Mouse (Mus musculus) cerebellum, adult 11 months (tissue): ENCODE results near the gene Hspbp1.
A peak's percentile ranks its signal among the peaks of the same experiment; 100 is the strongest.

Experiments used
- DNase-seq: peaks from one replicate; pipeline ENCODE4 v3.0.0; 2022

Hspbp1 gene

GRCm38 (mm10) chr7:4666871-4667270 lies 18.0 kb downstream of the Hspbp1 start:
- DNase-seq = no peak

- no peak for DNase-seq
Observed at GRCm38 (mm10) chr7:4663742-4664141, 21.1 kb downstream of the Hspbp1 start.

GRCm38 (mm10) chr7:4663179-4663578 lies 21.7 kb downstream of the Hspbp1 start:
- DNase-seq = no peak

- no peak for DNase-seq
Observed at GRCm38 (mm10) chr7:4659911-4660443, 24.9 kb downstream of the Hspbp1 start.

- DNase-seq = peak; percentile 98
Observed at GRCm38 (mm10) chr7:4658912-4659551, 25.8 kb downstream of the Hspbp1 start, which contains the start of gene Ppp6r1. Gene Ppp6r1, minus strand, starts transcription at chr7:4659019.

GRCm38 (mm10) chr7:4658128-4658907 lies 26.6 kb downstream of the Hspbp1 start:
- peak; percentile 43 for DNase-seq

GRCm38 (mm10) chr7:4657521-4658127 lies 27.2 kb downstream of the Hspbp1 start:
- peak; percentile 22 for DNase-seq

- DNase-seq = no peak
Observed at GRCm38 (mm10) chr7:4656818-4657217, 28.1 kb downstream of the Hspbp1 start.

GRCm38 (mm10) chr7:4655916-4656315 lies 29.0 kb downstream of the Hspbp1 start:
- no peak for DNase-seq

- DNase-seq = no peak
Observed at GRCm38 (mm10) chr7:4655393-4655792, 29.5 kb downstream of the Hspbp1 start.

- no peak for DNase-seq
Observed at GRCm38 (mm10) chr7:4654221-4654620, 30.6 kb downstream of the Hspbp1 start.

- DNase-seq = no peak
Observed at GRCm38 (mm10) chr7:4653780-4654179, 31.1 kb downstream of the Hspbp1 start.

GRCm38 (mm10) chr7:4653351-4653750 lies 31.5 kb downstream of the Hspbp1 start:
- DNase-seq = no peak

- DNase-seq = no peak
Observed at GRCm38 (mm10) chr7:4652726-4653125, 32.1 kb downstream of the Hspbp1 start.

GRCm38 (mm10) chr7:4651581-4651980 lies 33.3 kb downstream of the Hspbp1 start:
- no peak for DNase-seq

GRCm38 (mm10) chr7:4647992-4648391 lies 36.9 kb downstream of the Hspbp1 start:
- no peak for DNase-seq

GRCm38 (mm10) chr7:4647291-4647690 lies 37.6 kb downstream of the Hspbp1 start:
- DNase-seq = no peak

GRCm38 (mm10) chr7:4646806-4647205 lies 38.1 kb downstream of the Hspbp1 start:
- no peak for DNase-seq

- no peak for DNase-seq
Observed at GRCm38 (mm10) chr7:4643225-4643624, 41.6 kb downstream of the Hspbp1 start.

- no peak for DNase-seq
Observed at GRCm38 (mm10) chr7:4641956-4642355, 42.9 kb downstream of the Hspbp1 start.

- DNase-seq = no peak
Observed at GRCm38 (mm10) chr7:4641155-4641554, 43.7 kb downstream of the Hspbp1 start.

- DNase-seq = no peak
Observed at GRCm38 (mm10) chr7:4636179-4636578, 48.7 kb downstream of the Hspbp1 start.

GRCm38 (mm10) chr7:4631031-4631430 lies 53.8 kb downstream of the Hspbp1 start, which contains the start of gene Tmem86b:
Gene Tmem86b, minus strand, starts transcription at chr7:4631422.
- no peak for DNase-seq

GRCm38 (mm10) chr7:4630198-4630597 lies 54.7 kb downstream of the Hspbp1 start:
- no peak for DNase-seq
